Comparison of ENCODE assay signal across 10 mouse cellular contexts in genomic region chr11:6417490-6417889, GRCm38 (mm10). TPM values are rescaled to one million over a fixed set of nuclear protein-coding genes. Genes with fewer than 3 reads are reported as not detected.
DNase-seq lines count a peak whose midpoint lies in the region; ATAC-seq and TF ChIP-seq lines count a peak whose summit lies in the region.
"Had no signal": no experiment of that assay in that cellular context is flagged by ENCODE, and none has a peak within 500 bp of the region (broad histone marks: within the 10 kb centered on the region; RNA-seq: fewer than 3 reads in every experiment).

No protein-coding gene starts in this region.

- H3K4me3 ChIP-seq in heart, embryonic 16.5 days (ENCODE audit: low read length), result peak overlapping the region; percentile 99
- H3K4me3 ChIP-seq in bone marrow macrophage, adult 2 months (ENCODE audit: insufficient read depth, low read length), result peak overlapping the region; percentile 99
- H3K4me3 ChIP-seq in hindbrain, embryonic 16.5 days (ENCODE audit: low read length), result peak overlapping the region; percentile 98
- peak overlapping the region; percentile 90 for H3K4me3 ChIP-seq in midbrain, embryonic 13.5 days (replicated peaks)

- H3K4me1 ChIP-seq in heart, embryonic 16.5 days (ENCODE audit: control insufficient read depth, insufficient read depth, low read length), result peaks cover 26% of the 10 kb centered on the region
- H3K4me1 ChIP-seq in bone marrow macrophage, adult 2 months (ENCODE audit: control insufficient read depth, insufficient read depth, low read length), result peaks cover 10% of the 10 kb centered on the region
- H3K4me1 ChIP-seq in hindbrain, embryonic 16.5 days (ENCODE audit: control insufficient read depth, insufficient read depth, low read depth, low read length), result peaks cover 24% of the 10 kb centered on the region
- H3K4me1 ChIP-seq in midbrain, embryonic 13.5 days (replicated peaks), result peaks cover 32% of the 10 kb centered on the region

- peak overlapping the region; percentile 98 for H3K4me2 ChIP-seq in heart, embryonic 16.5 days (ENCODE audit: low read depth, low read length)
- H3K4me2 ChIP-seq in hindbrain, embryonic 16.5 days (ENCODE audit: low read length), result peak overlapping the region; percentile 90
- peak overlapping the region; percentile 69 for H3K4me2 ChIP-seq in midbrain, embryonic 13.5 days (replicated peaks)

- H3K9me3 ChIP-seq in heart, embryonic 16.5 days (replicated peaks; ENCODE audit: control insufficient read depth, low read length), result no peaks in the 10 kb centered on the region
- H3K9me3 ChIP-seq in hindbrain, embryonic 16.5 days (ENCODE audit: control insufficient read depth, low read length), result no peaks in the 10 kb centered on the region
- H3K9me3 ChIP-seq in midbrain, embryonic 13.5 days, result no peaks in the 10 kb centered on the region

- peaks cover 27% of the 10 kb centered on the region for H3K36me3 ChIP-seq in heart, embryonic 16.5 days (ENCODE audit: control insufficient read depth, insufficient read depth)
- H3K36me3 ChIP-seq in hindbrain, embryonic 16.5 days (ENCODE audit: control insufficient read depth, insufficient read depth, low read length), result peaks cover 22% of the 10 kb centered on the region
- peaks cover 34% of the 10 kb centered on the region for H3K36me3 ChIP-seq in midbrain, embryonic 13.5 days

- peak overlapping the region; percentile 98 for H3K9ac ChIP-seq in heart, embryonic 16.5 days (ENCODE audit: low read length)
- H3K9ac ChIP-seq in hindbrain, embryonic 16.5 days (ENCODE audit: low read depth, low read length), result peak overlapping the region; percentile 9; the same call in 1 of the 2 replicates
- peak overlapping the region; percentile 96; the same call in 1 of the 2 replicates for H3K9ac ChIP-seq in midbrain, embryonic 13.5 days (replicated peaks)

- no peak for TF ChIP-seq POLR2A in bone marrow macrophage, adult 2 months (IDR thresholded peaks at IDR 0.05; ENCODE audit: borderline replicate concordance, low read depth, low read length)

- no peak for ATAC-seq in heart, embryonic 16.5 days (replicated peaks; ENCODE audit: extremely low read depth, insufficient read depth, low FRiP score)
- ATAC-seq in hindbrain, embryonic 16.5 days, result no peak
- no peak for ATAC-seq in midbrain, embryonic 13.5 days
- no peak for ATAC-seq in CD4-positive, CD25-positive, alpha-beta regulatory T cell, adult 4 months

- H3K27me3 ChIP-seq in heart, embryonic 16.5 days (ENCODE audit: control insufficient read depth, insufficient read depth, low read length), result no peaks in the 10 kb centered on the region
- H3K27me3 ChIP-seq in hindbrain, embryonic 16.5 days (replicated peaks; ENCODE audit: control insufficient read depth, insufficient read depth, low read length), result no peaks in the 10 kb centered on the region
- H3K27me3 ChIP-seq in midbrain, embryonic 13.5 days, result no peaks in the 10 kb centered on the region

- H3K27ac ChIP-seq in heart, embryonic 16.5 days (ENCODE audit: low read length), result no peak overlapping the region
- no peak overlapping the region for H3K27ac ChIP-seq in bone marrow macrophage, adult 2 months (ENCODE audit: insufficient read depth, low read depth, low read length)
- no peak overlapping the region for H3K27ac ChIP-seq in hindbrain, embryonic 16.5 days (ENCODE audit: low read depth, low read length)
- 0 out of 2 replicates have a peak overlapping the region, but pooled peaks have one; percentile 3 for H3K27ac ChIP-seq in midbrain, embryonic 13.5 days

- no peak for DNase-seq in heart, adult 9 months (ENCODE audit: low spot score in 2 of 2)
- DNase-seq in urinary bladder, adult 2 months (ENCODE audit: low spot score), result no peak
- DNase-seq in urinary bladder, adult 18-20 months (ENCODE audit: low spot score in 2 of 2), result no peak
- DNase-seq: cerebellum, postnatal 14 days; right cerebral cortex, adult 18-20 months had no signal

- TF ChIP-seq CTCF in bone marrow macrophage, adult 2 months (IDR thresholded peaks at IDR 0.05; ENCODE audit: low read depth, low read length), result no peak

RNA-seq across cellular contexts. Expression of gene Ppia, which starts 2.2 kb away (rescaled TPM):
- 3,856 and 4,038 TPM in 2 replicates for polyA plus RNA-seq in heart, embryonic 16.5 days (2015; fragmentation: Nextera tagmentation; extraction: Ambion mirVana)
- 1,442 and 1,533 TPM in 2 replicates for polyA plus RNA-seq in bone marrow macrophage, adult 2 months (2012; ENCODE audit: insufficient read depth, insufficient read length, missing spikeins)
- polyA plus RNA-seq in hindbrain, embryonic 16.5 days (2015; fragmentation: Nextera tagmentation; extraction: Ambion mirVana), result 4,094 and 4,423 TPM in 2 replicates
- polyA plus RNA-seq in midbrain, embryonic 13.5 days (2015; fragmentation: Nextera tagmentation; extraction: Ambion mirVana), result 3,782 and 3,914 TPM in 2 replicates
- polyA plus RNA-seq in CD4-positive, CD25-positive, alpha-beta regulatory T cell, adult 4 months (2017; shearing (Covaris generic)), result 1,000 to 10,000 TPM; 2,528 to 2,595 TPM
- polyA plus RNA-seq in urinary bladder, adult 2 months (2012; rRNA removed), result 1,961 and 2,442 TPM in 2 replicates

RNA-seq across cellular contexts. Expression of gene H2afv, which starts 26.8 kb away (rescaled TPM):
- polyA plus RNA-seq in heart, embryonic 16.5 days (2015; fragmentation: Nextera tagmentation; extraction: Ambion mirVana), result 327 and 358 TPM in 2 replicates
- 146 and 172 TPM in 2 replicates for polyA plus RNA-seq in bone marrow macrophage, adult 2 months (2012; ENCODE audit: insufficient read depth, insufficient read length, missing spikeins)
- polyA plus RNA-seq in hindbrain, embryonic 16.5 days (2015; fragmentation: Nextera tagmentation; extraction: Ambion mirVana), result 223 and 239 TPM in 2 replicates
- polyA plus RNA-seq in midbrain, embryonic 13.5 days (2015; fragmentation: Nextera tagmentation; extraction: Ambion mirVana), result 605 and 617 TPM in 2 replicates
- 100 to 1,000 TPM; 147 to 164 TPM for polyA plus RNA-seq in CD4-positive, CD25-positive, alpha-beta regulatory T cell, adult 4 months (2017; shearing (Covaris generic))
- polyA plus RNA-seq in urinary bladder, adult 2 months (2012; rRNA removed), result 97.0 and 110 TPM in 2 replicates

RNA-seq across cellular contexts. Expression of gene Zmiz2, which starts 28.6 kb away (rescaled TPM):
- polyA plus RNA-seq in heart, embryonic 16.5 days (2015; fragmentation: Nextera tagmentation; extraction: Ambion mirVana), result 7.4 and 8.7 TPM in 2 replicates
- polyA plus RNA-seq in bone marrow macrophage, adult 2 months (2012; ENCODE audit: insufficient read depth, insufficient read length, missing spikeins), result 89.7 and 107 TPM in 2 replicates
- polyA plus RNA-seq in hindbrain, embryonic 16.5 days (2015; fragmentation: Nextera tagmentation; extraction: Ambion mirVana), result 29.1 and 29.6 TPM in 2 replicates
- 32.9 and 33.6 TPM in 2 replicates for polyA plus RNA-seq in midbrain, embryonic 13.5 days (2015; fragmentation: Nextera tagmentation; extraction: Ambion mirVana)
- 10 to 100 TPM; 46.5 to 67.2 TPM for polyA plus RNA-seq in CD4-positive, CD25-positive, alpha-beta regulatory T cell, adult 4 months (2017; shearing (Covaris generic))
- polyA plus RNA-seq in urinary bladder, adult 2 months (2012; rRNA removed), result 12.4 and 33.6 TPM in 2 replicates

RNA-seq across cellular contexts. Expression of gene Purb, which starts 58.2 kb away (rescaled TPM):
- polyA plus RNA-seq in heart, embryonic 16.5 days (2015; fragmentation: Nextera tagmentation; extraction: Ambion mirVana), result 22.1 and 24.2 TPM in 2 replicates
- 37.3 and 37.7 TPM in 2 replicates for polyA plus RNA-seq in bone marrow macrophage, adult 2 months (2012; ENCODE audit: insufficient read depth, insufficient read length, missing spikeins)
- 11.2 and 11.5 TPM in 2 replicates for polyA plus RNA-seq in hindbrain, embryonic 16.5 days (2015; fragmentation: Nextera tagmentation; extraction: Ambion mirVana)
- polyA plus RNA-seq in midbrain, embryonic 13.5 days (2015; fragmentation: Nextera tagmentation; extraction: Ambion mirVana), result 12.7 and 13.9 TPM in 2 replicates
- 10 to 100 TPM; 22.2 to 22.3 TPM for polyA plus RNA-seq in CD4-positive, CD25-positive, alpha-beta regulatory T cell, adult 4 months (2017; shearing (Covaris generic))
- polyA plus RNA-seq in urinary bladder, adult 2 months (2012; rRNA removed), result 22.3 and 29.5 TPM in 2 replicates

Comparison
In these comparisons a context has a peak if more than half of its experiments do, and no peak if none do; other contexts are left out.
1. H3K9ac ChIP-seq: peak in every context shown above with its lines; median percentile 98 in heart, embryonic 16.5 days; 96 in midbrain, embryonic 13.5 days; 9 in hindbrain, embryonic 16.5 days.